Mouse (Mus musculus) myocyte (in vitro differentiated cells): ENCODE results near the gene Asb12.
"Not testable (repeated sequence)": the region's sequence is repeated elsewhere in the genome, so short reads cannot be mapped to it uniquely, and the experiment has no call there.

Source experiments
- E2F4 ChIP-seq: IDR thresholded peaks from one replicate; pipeline ENCODE4 v1.6.1; 2011; ENCODE audit warnings: mild to moderate bottlenecking, control low read depth, moderate library complexity; ENCODE audit not compliant: insufficient read depth
- MAX ChIP-seq: IDR thresholded peaks from one replicate; pipeline ENCODE4 v1.6.1; 2011; ENCODE audit warnings: low read depth, mild to moderate bottlenecking, control low read depth
- POLR2A ChIP-seq: IDR thresholded peaks from one replicate; pipeline ENCODE4 v1.6.1; 2011; ENCODE audit warnings: low read depth, mild to moderate bottlenecking, control low read depth, moderate library complexity; ENCODE audit not compliant: insufficient read length
- POLR2AphosphoS2 ChIP-seq: IDR thresholded peaks from one replicate; pipeline ENCODE4 v1.6.1; 2011; ENCODE audit warnings: low read depth, control low read depth; ENCODE audit not compliant: insufficient read length
- USF1 ChIP-seq: IDR thresholded peaks from one replicate; pipeline ENCODE4 v1.6.1; 2011; ENCODE audit warnings: low read depth, mild to moderate bottlenecking, control low read depth, moderate library complexity

DNA sequence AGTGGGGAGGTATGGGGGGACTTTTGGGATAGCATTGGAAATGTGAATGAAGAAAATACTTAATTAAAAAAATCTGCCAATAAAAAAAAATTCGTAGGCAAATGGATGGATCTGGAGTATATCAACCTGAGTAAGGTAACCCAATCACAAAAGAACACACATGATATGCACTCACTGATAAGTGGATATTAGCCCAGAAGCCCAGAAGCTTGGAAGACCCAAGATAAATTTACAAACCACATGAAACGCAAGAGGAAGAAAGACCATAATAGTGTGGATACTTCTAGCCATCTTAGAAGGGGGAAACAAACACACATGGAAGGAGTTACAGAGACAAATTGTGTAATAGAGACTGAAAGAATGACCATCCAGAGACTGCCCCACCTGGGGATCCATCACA is 22.3 kb downstream of the Asb12 start:
- TF ChIP-seq POLR2AphosphoS2, E2F4, POLR2A, USF1, MAX: not testable (repeated sequence)
